Mouse (Mus musculus) frontal cortex, postnatal 10 days (tissue): ENCODE results near the gene Gm7714.
"Not testable (repeated sequence)": the region's sequence is repeated elsewhere in the genome, so short reads cannot be mapped to it uniquely, and the experiment has no call there.

Source experiments
- DNase-seq, 2 experiments: peaks; one replicate each; pipeline ENCODE4 v3.0.0; 2022; ENCODE audit warnings: low spot score in 2 of 2, mixed read lengths in 1 of 2

Gene Gm7714

DNA sequence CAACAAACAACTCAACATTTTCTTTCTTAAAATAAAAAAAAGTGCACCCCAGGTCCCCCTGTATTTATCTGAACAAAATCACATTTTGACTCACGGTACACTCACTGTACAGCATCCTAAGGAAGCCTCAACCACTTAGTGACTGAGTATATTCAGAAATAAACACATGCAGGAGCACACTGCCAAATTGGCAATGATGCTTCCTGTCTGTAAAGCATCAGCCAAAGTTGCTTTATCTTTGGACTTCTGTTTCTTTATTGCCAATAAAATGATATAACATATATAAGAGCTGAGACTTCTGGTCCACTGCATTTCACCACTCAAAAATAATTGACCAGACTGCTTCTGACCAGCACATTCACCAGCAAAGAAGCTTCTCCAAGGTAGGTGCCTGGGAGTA lies at the start of gene Gm7714:
Gene Gm7714, plus strand, starts transcription at position 301 of the 400 bp plus-strand sequence.
- DNase-seq = no peak

DNA sequence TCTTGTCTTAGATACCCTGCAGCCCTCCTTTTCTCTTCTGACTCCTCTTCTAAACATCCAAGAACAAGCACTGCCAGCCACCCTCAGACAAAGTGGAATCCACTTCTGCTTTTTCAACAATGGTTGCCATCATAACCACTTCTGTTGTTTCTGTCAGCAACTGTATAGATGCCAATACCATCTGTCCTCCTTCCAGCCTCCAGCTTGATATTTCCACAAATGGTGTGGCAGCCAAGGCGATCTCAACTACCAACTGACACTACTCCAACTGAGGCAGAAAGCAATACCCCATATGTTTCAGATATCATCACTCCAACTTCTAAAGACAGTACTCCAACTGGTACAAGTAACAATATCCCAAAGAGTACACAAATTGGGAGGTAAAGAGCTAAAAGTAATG lies 12.2 kb upstream of the Gm7714 start:
- no peak for DNase-seq

DNA sequence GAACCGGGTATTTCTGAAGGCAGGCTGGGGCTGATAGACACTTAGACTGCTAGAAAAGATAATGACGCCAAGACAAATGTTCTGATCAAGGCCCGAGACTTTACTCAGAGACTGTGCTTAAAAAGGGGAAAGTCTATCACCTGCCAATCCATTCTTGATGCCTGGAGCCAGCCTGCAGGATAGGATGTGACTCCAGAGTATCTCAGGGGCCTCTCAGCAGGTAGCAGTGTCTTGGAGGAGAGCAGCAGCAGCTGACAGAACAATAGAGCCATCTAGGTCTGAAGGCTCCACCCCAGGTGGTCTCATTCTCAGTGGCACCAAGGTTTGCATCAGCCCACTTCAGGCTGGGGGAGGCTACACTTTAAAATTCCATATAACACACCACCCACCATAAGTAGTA lies 42.6 kb downstream of the Gm7714 start:
- not testable (repeated sequence) for DNase-seq

DNA sequence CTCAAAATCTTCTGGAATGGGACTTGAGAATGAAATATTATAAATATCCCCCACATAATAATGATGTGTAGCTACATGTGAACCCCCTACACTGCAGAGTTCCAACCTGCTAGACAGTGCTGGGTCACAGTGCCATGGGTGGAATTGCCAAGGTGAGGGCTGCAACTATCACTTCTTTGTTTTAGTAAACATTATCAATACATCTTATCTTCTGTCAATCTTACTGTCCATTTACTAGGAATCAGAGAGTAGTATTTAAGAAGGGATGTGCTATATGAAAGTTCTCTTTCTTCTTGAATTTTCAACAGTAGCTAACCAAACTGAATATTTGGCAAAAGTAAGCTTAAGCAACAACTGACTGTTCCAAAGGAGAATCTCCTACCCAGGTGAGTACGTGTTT lies 48.3 kb downstream of the Gm7714 start, which contains the start of gene Prol1:
Gene Prol1, plus strand, starts transcription at position 301 of the 400 bp plus-strand sequence.
- DNase-seq = no peak
